In genomic region chr11:106273311-106273684, GRCm38 (mm10) we compare ENCODE assay signal across 8 mouse cellular contexts. TPM values are rescaled to one million over a fixed set of nuclear protein-coding genes. Genes with fewer than 3 reads are reported as not detected.
DNase-seq lines count a peak whose midpoint lies in the region; ATAC-seq and TF ChIP-seq lines count a peak whose summit lies in the region.

No protein-coding gene starts in this region.

- TF ChIP-seq CTCF in layer of hippocampus, adult 2 months (conservative IDR thresholded peaks at IDR 0.05): no peak

- H3K27me3 ChIP-seq in embryonic facial prominence, embryonic 13.5 days: no peaks in the 10 kb centered on the region
- H3K27me3 ChIP-seq in intestine, embryonic 16.5 days (replicated peaks; ENCODE audit: control insufficient read depth, insufficient read depth, low read length): no peaks in the 10 kb centered on the region
- H3K27me3 ChIP-seq in myocyte (ENCODE audit: control insufficient read depth, insufficient read depth, insufficient read length): no peaks in the 10 kb centered on the region

- peak overlapping the region; percentile 74 for H3K4me3 ChIP-seq in layer of hippocampus, adult 2 months
- peak overlapping the region; percentile 99 for H3K4me3 ChIP-seq in embryonic facial prominence, embryonic 13.5 days
- H3K4me3 ChIP-seq in intestine, embryonic 16.5 days (ENCODE audit: low read length): peak overlapping the region; percentile 96
- peak overlapping the region; percentile 60 for H3K4me3 ChIP-seq in myocyte

- H3ac ChIP-seq in myocyte (ENCODE audit: control insufficient read depth, insufficient read length): peak overlapping the region; percentile 88

- peaks cover 36% of the 10 kb centered on the region for H3K79me2 ChIP-seq in myocyte (ENCODE audit: control insufficient read depth, insufficient read depth)

- intact Hi-C loops in gastrocnemius, postnatal 36 days (cut with DNase I): loop anchor here (2.0 kb wide), 1 partner anchor 16 kb away; the partner anchor contains the start of genes Ftsj3 and Psmc5

- H3K9me3 ChIP-seq in embryonic facial prominence, embryonic 13.5 days: no peaks in the 10 kb centered on the region
- no peaks in the 10 kb centered on the region for H3K9me3 ChIP-seq in intestine, embryonic 16.5 days (ENCODE audit: control insufficient read depth, low read length)

- DNase-seq in layer of hippocampus, adult 2 months (ENCODE audit: low spot score in 2 of 2): no peak
- DNase-seq in layer of hippocampus, postnatal 14 days (ENCODE audit: low spot score in 2 of 2): no peak
- no peak for DNase-seq in right cerebral cortex, postnatal 10 days (ENCODE audit: low spot score in 2 of 2)
- no peak for DNase-seq in gastrocnemius, postnatal 36 days
- DNase-seq in left cerebral cortex, adult 8-10 months (ENCODE audit: low spot score in 2 of 2): no peak

- H3K4me1 ChIP-seq in embryonic facial prominence, embryonic 13.5 days: peaks cover 54% of the 10 kb centered on the region
- H3K4me1 ChIP-seq in intestine, embryonic 16.5 days (ENCODE audit: control insufficient read depth, insufficient read depth, low read length): peaks cover 45% of the 10 kb centered on the region

- H3K36me3 ChIP-seq in embryonic facial prominence, embryonic 13.5 days: no peaks in the 10 kb centered on the region
- no peaks in the 10 kb centered on the region for H3K36me3 ChIP-seq in intestine, embryonic 16.5 days (ENCODE audit: control insufficient read depth, insufficient read depth, low read length)
- H3K36me3 ChIP-seq in myocyte (ENCODE audit: control insufficient read depth, insufficient read depth): no peaks in the 10 kb centered on the region

- ATAC-seq in embryonic facial prominence, embryonic 13.5 days (ENCODE audit: insufficient number of reproducible peaks, insufficient read depth, low FRiP score, low TSS enrichment, low read depth): no peak
- ATAC-seq in intestine, embryonic 16.5 days: peak; percentile 19

- peak overlapping the region; percentile 99 for H3K9ac ChIP-seq in embryonic facial prominence, embryonic 13.5 days
- peak overlapping the region; percentile 75 for H3K9ac ChIP-seq in intestine, embryonic 16.5 days (ENCODE audit: low read depth, low read length)

- peak overlapping the region; percentile 91 for H3K4me2 ChIP-seq in embryonic facial prominence, embryonic 13.5 days
- H3K4me2 ChIP-seq in intestine, embryonic 16.5 days (ENCODE audit: low read depth, low read length): peak overlapping the region; percentile 88
- H3K4me2 ChIP-seq in myocyte (ENCODE audit: low read depth): peak overlapping the region; percentile 87

- WGBS in embryonic facial prominence, embryonic 13.5 days: 12% methylated on average over 16 of the region's 16 CpGs
- WGBS in intestine, embryonic 16.5 days: 8% methylated on average over 16 of the region's 16 CpGs

- H3K27ac ChIP-seq in layer of hippocampus, adult 2 months: peak overlapping the region; percentile 95
- peak overlapping the region; percentile 87 for H3K27ac ChIP-seq in embryonic facial prominence, embryonic 13.5 days
- H3K27ac ChIP-seq in intestine, embryonic 16.5 days (ENCODE audit: low read length): peak overlapping the region; percentile 90

- no peak for TF ChIP-seq POLR2A in myocyte (IDR thresholded peaks at IDR 0.05; ENCODE audit: insufficient read length, low read depth)

TF ChIP-seq in myocyte, 11 proteins besides CTCF, POLR2A, EP300 and RAD21:
- TF ChIP-seq TCF3 (IDR thresholded peaks at IDR 0.05; ENCODE audit: insufficient read length, low read depth): no peak
- TF ChIP-seq MYOG (IDR thresholded peaks at IDR 0.05; ENCODE audit: control insufficient read depth in 1 of 3, insufficient read depth in 1 of 3, insufficient read length in 2 of 3, low read depth in 2 of 3): no peak
- TF ChIP-seq MYOD1 (IDR thresholded peaks at IDR 0.05; ENCODE audit: control insufficient read depth in 1 of 3, insufficient read length in 2 of 3, low read depth in 2 of 3): no peak
- TF ChIP-seq TCF12 (IDR thresholded peaks at IDR 0.05; ENCODE audit: insufficient read depth, poor library complexity, severe bottlenecking): no peak
- TF ChIP-seq SRF (IDR thresholded peaks at IDR 0.05; ENCODE audit: control insufficient read depth, insufficient read length, low read depth): no peak
- TF ChIP-seq POLR2AphosphoS2 (IDR thresholded peaks at IDR 0.05; ENCODE audit: insufficient read length, low read depth): no peak
- TF ChIP-seq E2F4 (IDR thresholded peaks at IDR 0.05; ENCODE audit: insufficient read depth): no peak
- no peak for TF ChIP-seq MAX (IDR thresholded peaks at IDR 0.05; ENCODE audit: low read depth)
- TF ChIP-seq REST (IDR thresholded peaks at IDR 0.05; ENCODE audit: insufficient read depth, insufficient read length): no peak
- no peak for TF ChIP-seq CEBPB (IDR thresholded peaks at IDR 0.05; ENCODE audit: insufficient read depth, poor library complexity, severe bottlenecking)
- TF ChIP-seq USF1 (IDR thresholded peaks at IDR 0.05; ENCODE audit: low read depth): no peak

RNA-seq across cellular contexts. Expression of gene Smarcd2, which starts 0.5 kb away (rescaled TPM):
- total RNA-seq in layer of hippocampus, adult 2 months (2021): 10 to 100 TPM; 32.8 to 34.4 TPM
- 10 to 100 TPM; 23.8 to 24.0 TPM for total RNA-seq in layer of hippocampus, postnatal 14 days (2021)
- polyA plus RNA-seq in embryonic facial prominence, embryonic 13.5 days (2015; fragmentation: Nextera tagmentation; extraction: Ambion mirVana): 75.7 and 88.0 TPM in 2 replicates
- 48.1 and 49.7 TPM in 2 replicates for polyA plus RNA-seq in intestine, embryonic 16.5 days (2015; fragmentation: Nextera tagmentation; extraction: Ambion mirVana)
- polyA plus RNA-seq in myocyte (2012; fragmentation: generic; extraction: Trizol): 42.9 TPM
- total RNA-seq in gastrocnemius, postnatal 36 days (2021): 10 to 100 TPM; 12.6 to 14.4 TPM
- total RNA-seq in left cerebral cortex, adult 8-10 months (2022): 10 to 100 TPM; 12.2 to 20.5 (median 19.4) TPM

RNA-seq across cellular contexts. Expression of gene Tcam1, which starts 3.2 kb away (rescaled TPM):
- total RNA-seq in layer of hippocampus, adult 2 months (2021): under 1 TPM; 0.15 to 0.34 TPM
- total RNA-seq in layer of hippocampus, postnatal 14 days (2021): under 1 TPM; 0.21 to 0.29 TPM
- 0.19 and 0.44 TPM in 2 replicates for polyA plus RNA-seq in embryonic facial prominence, embryonic 13.5 days (2015; fragmentation: Nextera tagmentation; extraction: Ambion mirVana)
- 0.20 and 0.27 TPM in 2 replicates for polyA plus RNA-seq in intestine, embryonic 16.5 days (2015; fragmentation: Nextera tagmentation; extraction: Ambion mirVana)
- 0.11 TPM for polyA plus RNA-seq in myocyte (2012; fragmentation: generic; extraction: Trizol)
- total RNA-seq in gastrocnemius, postnatal 36 days (2021): under 1 TPM; 0.08 to 0.12 TPM
- total RNA-seq in left cerebral cortex, adult 8-10 months (2022): under 1 TPM in 3 of 4 experiments, not detected in 1; 0.14 to 0.17 (median 0.16) TPM

RNA-seq across cellular contexts. Expression of gene Psmc5, which starts 17.3 kb away (rescaled TPM):
- 100 to 1,000 TPM; 160 to 176 TPM for total RNA-seq in layer of hippocampus, adult 2 months (2021)
- 100 to 1,000 TPM; 137 to 141 TPM for total RNA-seq in layer of hippocampus, postnatal 14 days (2021)
- 286 and 310 TPM in 2 replicates for polyA plus RNA-seq in embryonic facial prominence, embryonic 13.5 days (2015; fragmentation: Nextera tagmentation; extraction: Ambion mirVana)
- 234 and 263 TPM in 2 replicates for polyA plus RNA-seq in intestine, embryonic 16.5 days (2015; fragmentation: Nextera tagmentation; extraction: Ambion mirVana)
- 305 TPM for polyA plus RNA-seq in myocyte (2012; fragmentation: generic; extraction: Trizol)
- 100 to 1,000 TPM; 122 to 134 TPM for total RNA-seq in gastrocnemius, postnatal 36 days (2021)
- 100 to 1,000 TPM; 185 to 217 (median 197) TPM for total RNA-seq in left cerebral cortex, adult 8-10 months (2022)

RNA-seq across cellular contexts. Expression of gene Ftsj3, which starts 17.4 kb away (rescaled TPM):
- 10 to 100 TPM; 33.5 to 36.1 TPM for total RNA-seq in layer of hippocampus, adult 2 months (2021)
- 10 to 100 TPM; 31.0 to 36.6 TPM for total RNA-seq in layer of hippocampus, postnatal 14 days (2021)
- polyA plus RNA-seq in embryonic facial prominence, embryonic 13.5 days (2015; fragmentation: Nextera tagmentation; extraction: Ambion mirVana): 60.0 and 63.0 TPM in 2 replicates
- 42.9 and 50.8 TPM in 2 replicates for polyA plus RNA-seq in intestine, embryonic 16.5 days (2015; fragmentation: Nextera tagmentation; extraction: Ambion mirVana)
- polyA plus RNA-seq in myocyte (2012; fragmentation: generic; extraction: Trizol): 36.1 TPM
- total RNA-seq in gastrocnemius, postnatal 36 days (2021): 10 to 100 TPM; 15.7 to 22.3 TPM
- total RNA-seq in left cerebral cortex, adult 8-10 months (2022): 10 to 100 TPM; 24.2 to 34.4 (median 29.6) TPM

RNA-seq across cellular contexts. Expression of gene Gh, which starts 28.4 kb away (rescaled TPM):
- total RNA-seq in layer of hippocampus, adult 2 months (2021): not detected
- total RNA-seq in layer of hippocampus, postnatal 14 days (2021): not detected
- not detected in 2 replicates for polyA plus RNA-seq in embryonic facial prominence, embryonic 13.5 days (2015; fragmentation: Nextera tagmentation; extraction: Ambion mirVana)
- polyA plus RNA-seq in intestine, embryonic 16.5 days (2015; fragmentation: Nextera tagmentation; extraction: Ambion mirVana): not detected in 2 replicates
- polyA plus RNA-seq in myocyte (2012; fragmentation: generic; extraction: Trizol): not detected
- not detected for total RNA-seq in gastrocnemius, postnatal 36 days (2021)
- 10 to 100 TPM in 1 of 4 experiments, 1 to 10 TPM in 1, not detected in 2; 1.1 to 16.8 TPM for total RNA-seq in left cerebral cortex, adult 8-10 months (2022)
